Mouse (Mus musculus): ENCODE measurements around the gene Msx3.

DNA sequence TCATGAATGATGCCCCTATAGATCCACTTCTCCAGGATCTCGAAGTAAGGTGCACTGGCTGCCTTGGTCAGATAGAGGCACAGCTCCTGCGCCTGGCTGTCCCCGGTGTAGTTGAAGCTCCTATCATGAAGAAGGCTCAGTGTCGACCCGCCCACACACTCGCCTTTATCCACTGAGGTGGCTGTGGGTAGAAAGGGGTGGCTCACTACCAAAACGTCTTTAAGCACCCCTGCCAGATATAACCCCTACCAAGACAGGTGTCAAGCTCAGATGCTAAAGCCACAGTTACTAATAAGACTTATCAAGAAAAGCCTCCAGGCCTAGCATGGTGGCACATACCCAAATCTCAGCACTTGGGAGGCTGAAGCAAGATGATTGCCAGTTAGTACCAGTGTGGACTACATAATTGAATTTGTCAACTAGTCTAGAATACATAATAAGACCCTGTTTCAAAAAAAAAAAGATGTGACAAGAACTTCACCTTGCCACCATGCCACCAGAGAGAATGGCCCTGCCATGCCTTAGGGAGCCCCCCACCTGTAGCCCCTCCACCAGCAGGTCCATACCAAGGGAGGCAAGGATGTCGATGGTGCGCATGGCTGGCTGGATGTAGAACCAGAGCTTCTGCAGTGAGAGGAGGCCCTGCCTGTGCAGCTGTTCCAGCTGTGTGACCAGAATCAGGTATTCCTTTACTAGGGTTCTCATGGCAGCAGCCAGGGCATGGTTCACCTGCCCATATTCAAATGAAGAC lies 41.9 kb downstream of the Msx3 start:
- TF ChIP-seq CTCF (IDR thresholded peaks at IDR 0.05; ENCODE audit: control insufficient read depth, insufficient read depth, low read length) (no peak), POLR2A (IDR thresholded peaks at IDR 0.05; ENCODE audit: borderline replicate concordance, control insufficient read depth, low read depth, low read length) (no peak)
